Mouse (Mus musculus) CH12.LX (cell line): ENCODE measurements at regions not wholly inside any gene's neighbourhood (a gene's known extent, or its start where the extent isn't known, plus 50 kb on each side); places are given as distances from the start of the nearest gene placed in this dataset.

Experiments used
- CHD2 ChIP-seq: IDR thresholded peaks from 2 replicates; pipeline ENCODE4 v1.6.1; 2011; ENCODE audit warnings: low read length, improper control_type of control experiment
- CTCF ChIP-seq, 2 experiments: IDR thresholded peaks in 1 of 2; conservative IDR thresholded peaks in 1 of 2; 2 replicates each; pipeline ENCODE4 v1.5.1; 2011 to 2012; ENCODE audit warnings: low read depth in 2 of 2, low read length in 2 of 2, improper control_type of control experiment in 1 of 2, inconsistent platforms in 1 of 2, mild to moderate bottlenecking in 1 of 2, moderate library complexity in 1 of 2
- ELF1 ChIP-seq: IDR thresholded peaks from 2 replicates; pipeline ENCODE4 v1.6.1; 2014; ENCODE audit warnings: low read depth, mild to moderate bottlenecking, inconsistent platforms, low read length, improper control_type of control experiment
- EP300 ChIP-seq: IDR thresholded peaks from 2 replicates; pipeline ENCODE4 v1.6.1; 2011; ENCODE audit warnings: low read length, improper control_type of control experiment
- IRF4 ChIP-seq: IDR thresholded peaks from 2 replicates; pipeline ENCODE4 v1.6.1; 2014; ENCODE audit warnings: low read depth, mild to moderate bottlenecking, inconsistent platforms, low read length, improper control_type of control experiment
- MAX ChIP-seq: IDR thresholded peaks from 2 replicates; pipeline ENCODE4 v1.6.1; 2011; ENCODE audit warnings: low read length, improper control_type of control experiment
- MEF2A ChIP-seq: IDR thresholded peaks from 2 replicates; pipeline ENCODE4 v1.6.1; 2014; ENCODE audit warnings: low read depth, mild to moderate bottlenecking, inconsistent platforms, low read length, improper control_type of control experiment, borderline replicate concordance
- NRF1 ChIP-seq: IDR thresholded peaks from 2 replicates; pipeline ENCODE4 v1.6.1; 2014; ENCODE audit warnings: low read depth, mild to moderate bottlenecking, inconsistent platforms, low read length, improper control_type of control experiment, moderate library complexity
- POLR2A ChIP-seq: IDR thresholded peaks from 2 replicates; pipeline ENCODE4 v1.6.1; 2011; ENCODE audit warnings: low read depth, mild to moderate bottlenecking, improper control_type of control experiment, low read length
- POLR2AphosphoS2 ChIP-seq: IDR thresholded peaks from 2 replicates; pipeline ENCODE4 v1.6.1; 2011; ENCODE audit warnings: low read depth, low read length, improper control_type of control experiment
- RAD21 ChIP-seq: IDR thresholded peaks from 2 replicates; pipeline ENCODE4 v1.6.1; 2011; ENCODE audit warnings: low read depth, mild to moderate bottlenecking, low read length, improper control_type of control experiment, moderate library complexity
- RCOR1 ChIP-seq: conservative IDR thresholded peaks from 2 replicates; pipeline ENCODE4 v1.6.1; 2012; ENCODE audit warnings: low read depth, mild to moderate bottlenecking, inconsistent platforms, low read length, improper control_type of control experiment
- USF1 ChIP-seq: IDR thresholded peaks from 2 replicates; pipeline ENCODE4 v1.6.1; 2014; ENCODE audit warnings: low read depth, mild to moderate bottlenecking, inconsistent platforms, low read length, improper control_type of control experiment
- USF2 ChIP-seq: conservative IDR thresholded peaks from 2 replicates; pipeline ENCODE4 v1.6.1; 2011; ENCODE audit warnings: low read depth, low read length, improper control_type of control experiment

GRCm38 (mm10) chr16:24080471-24080870 is 91.8 kb upstream of the Bcl6 start:
- TF ChIP-seq CTCF (conservative IDR thresholded peaks at IDR 0.05 in 1 of 2, IDR thresholded peaks at IDR 0.05 in 1 of 2; ENCODE audit: low read depth in 2 of 2, low read length in 2 of 2) (no peak), EP300 (no peak), NRF1 (no peak), ELF1 (no peak), CHD2 (no peak), MEF2A (no peak), POLR2A (no peak), RCOR1 (no peak), POLR2AphosphoS2 (no peak), USF1 (no peak), IRF4 (no peak), USF2 (no peak), MAX (no peak), RAD21 (no peak)
